Mouse (Mus musculus) midbrain, postnatal 0 days (tissue): Measurements from ENCODE around the gene Supt3. TPM values are rescaled to one million over a fixed set of nuclear protein-coding genes. Genes with fewer than 3 reads are reported as not detected.

Experiments used
- ATAC-seq: fragments of 200-750 bp; cut with Nextera tagmentation; 2 replicates; pipeline ENCODE4 v1.8.0; 2017; ENCODE audit warnings: moderate number of reproducible peaks, mild to moderate bottlenecking, moderate TSS enrichment, moderate library complexity; ENCODE audit not compliant: low FRiP score
- DNase-seq: peaks from one replicate; pipeline ENCODE4 v3.0.0-alpha.2; 2015; ENCODE audit warnings: low spot score
- H3K27ac ChIP-seq: fragments of 300-500 bp; sonication (generic); 2 replicates; pipeline ENCODE4 v1.5.1; 2014; ENCODE audit warnings: low read depth, mild to moderate bottlenecking, low read length, mixed read lengths
- H3K27me3 ChIP-seq: fragments of 300-500 bp; sonication (generic); 2 replicates; pipeline ENCODE4 v1.6.1; 2014; ENCODE audit warnings: low read length, control low read depth, mixed read lengths; ENCODE audit not compliant: insufficient read depth
- H3K36me3 ChIP-seq: fragments of 300-500 bp; sonication (generic); 2 replicates; pipeline ENCODE4 v1.6.1; 2014; ENCODE audit warnings: low read length, control low read depth, mixed read lengths; ENCODE audit not compliant: insufficient read depth
- H3K4me1 ChIP-seq: fragments of 300-500 bp; sonication (generic); 2 replicates; pipeline ENCODE4 v1.6.1; 2014; ENCODE audit warnings: mild to moderate bottlenecking, control low read depth, antibody characterized with exemption, low read length, mixed read lengths; ENCODE audit not compliant: insufficient read depth
- H3K4me2 ChIP-seq: fragments of 300-500 bp; sonication (generic); 2 replicates; pipeline ENCODE4 v1.6.1; 2014; ENCODE audit warnings: low read depth, mild to moderate bottlenecking, low read length, mixed read lengths; ENCODE audit not compliant: poor library complexity, severe bottlenecking
- H3K4me3 ChIP-seq: fragments of 300-500 bp; sonication (generic); 2 replicates; pipeline ENCODE4 v1.5.1; 2014; ENCODE audit warnings: low read depth, mild to moderate bottlenecking, low read length, moderate library complexity
- H3K9ac ChIP-seq: fragments of 300-500 bp; sonication (generic); replicated peaks from 2 replicates; pipeline ENCODE4 v1.6.1; 2014; ENCODE audit warnings: mild to moderate bottlenecking, low read length, moderate library complexity, mixed read lengths; ENCODE audit not compliant: poor library complexity, severe bottlenecking
- H3K9me3 ChIP-seq: fragments of 300-500 bp; sonication (generic); 2 replicates; pipeline ENCODE4 v1.6.1; 2016; ENCODE audit warnings: low read length, control low read depth
- CTCF ChIP-seq: IDR thresholded peaks from 2 replicates; pipeline ENCODE4 v1.5.1; 2016; ENCODE audit warnings: antibody characterized with exemption, mild to moderate bottlenecking
- WGBS: fragments of 180-500 bp; shearing (Covaris S2); extraction: QIAGEN DNeasy Blood & Tissue Kit; methylation state at CpG from one replicate; pipeline ENCODE4 v1.1.7; 2014; 5-methylcytosine and 5-hydroxymethylcytosine counted together
- polyA plus RNA-seq: library from polyadenylated mRNA; unstranded; fragments of >200 nt; fragmentation: Nextera tagmentation; extraction: Ambion mirVana; gene quantifications from 2 replicates; pipeline ENCODE4 v1.2.1, GENCODE M21; 2015
- total RNA-seq: library from RNA; depleted of rRNA; stranded (reverse); fragments of >200 nt; gene quantifications from 2 replicates; pipeline ENCODE4 v1.2.3, GENCODE M21; 2014

Supt3 gene
- total and polyA plus RNA-seq, 2 experiments from 2014 or later, result 5.7 to 23.3 TPM

- TF ChIP-seq CTCF, result no peak
- Histone ChIP-seq H3K9me3 (no peaks in the 10 kb centered on the region), H3K4me3 (no peak overlapping the region), H3K27me3 (no peaks in the 10 kb centered on the region), H3K4me1 (no peaks in the 10 kb centered on the region), H3K4me2 (no peak overlapping the region), H3K9ac (no peak overlapping the region), H3K27ac (no peak overlapping the region), H3K36me3 (no peaks in the 10 kb centered on the region)
- 99% methylated on average over 2 of the region's 2 CpGs for WGBS
- ATAC-seq (no peak), DNase-seq (no peak)
Measured at GRCm38 (mm10) chr17:44977690-44978089, 200.7 kb downstream of the Supt3 start.

GRCm38 (mm10) chr17:44987964-44988363, 211.0 kb downstream of the Supt3 start:
- Histone ChIP-seq H3K9ac (no peak overlapping the region), H3K4me2 (no peak overlapping the region), H3K4me3 (no peak overlapping the region), H3K4me1 (no peaks in the 10 kb centered on the region), H3K27ac (no peak overlapping the region), H3K9me3 (no peaks in the 10 kb centered on the region), H3K27me3 (no peaks in the 10 kb centered on the region), H3K36me3 (no peaks in the 10 kb centered on the region)
- DNase-seq (no peak), ATAC-seq (no peak)
- TF ChIP-seq CTCF, result no peak
- 90% methylated on average over 2 of the region's 2 CpGs for WGBS

GRCm38 (mm10) chr17:45003311-45003710, 226.4 kb downstream of the Supt3 start:
- Histone ChIP-seq H3K36me3 (no peaks in the 10 kb centered on the region), H3K9ac (no peak overlapping the region), H3K27ac (no peak overlapping the region), H3K4me3 (no peak overlapping the region), H3K9me3 (no peaks in the 10 kb centered on the region), H3K27me3 (no peaks in the 10 kb centered on the region), H3K4me1 (no peaks in the 10 kb centered on the region), H3K4me2 (no peak overlapping the region)
- DNase-seq (no peak), ATAC-seq (no peak)
- WGBS, result 78% methylated on average over 4 of the region's 4 CpGs
- TF ChIP-seq CTCF, result no peak

GRCm38 (mm10) chr17:45004477-45005170, 227.7 kb downstream of the Supt3 start:
- WGBS, result 85% methylated on average over 13 of the region's 13 CpGs

GRCm38 (mm10) chr17:45007461-45007860, 230.5 kb downstream of the Supt3 start:
- no peaks in the 10 kb centered on the region for H3K36me3 ChIP-seq
- WGBS, result 81% methylated on average over 1 of the region's 1 CpGs
- no peaks in the 10 kb centered on the region for H3K27me3 ChIP-seq
- H3K9me3 ChIP-seq, result no peaks in the 10 kb centered on the region
- no peak overlapping the region for H3K4me3 ChIP-seq
- no peak overlapping the region for H3K4me2 ChIP-seq
- no peak for ATAC-seq
- TF ChIP-seq CTCF, result no peak
- DNase-seq, result no peak
- H3K9ac ChIP-seq, result no peak overlapping the region
- H3K4me1 ChIP-seq, result no peaks in the 10 kb centered on the region
- no peak overlapping the region for H3K27ac ChIP-seq

More at GRCm38 (mm10) chr17:45004477-45005170, 227.7 kb downstream of the Supt3 start:
- no peak for DNase-seq
- H3K4me1 ChIP-seq, result no peaks in the 10 kb centered on the region
- no peaks in the 10 kb centered on the region for H3K36me3 ChIP-seq
- no peak overlapping the region for H3K9ac ChIP-seq
- no peaks in the 10 kb centered on the region for H3K27me3 ChIP-seq
- no peak for TF ChIP-seq CTCF
- no peak overlapping the region for H3K4me2 ChIP-seq
- no peak overlapping the region for H3K27ac ChIP-seq
- no peak for ATAC-seq
- H3K4me3 ChIP-seq, result no peak overlapping the region
- no peaks in the 10 kb centered on the region for H3K9me3 ChIP-seq

- Histone ChIP-seq H3K27me3 (no peaks in the 10 kb centered on the region), H3K4me3 (no peak overlapping the region), H3K36me3 (no peaks in the 10 kb centered on the region), H3K4me1 (no peaks in the 10 kb centered on the region), H3K9me3 (no peaks in the 10 kb centered on the region), H3K27ac (no peak overlapping the region), H3K4me2 (no peak overlapping the region), H3K9ac (no peak overlapping the region)
- 69% methylated on average over 4 of the region's 4 CpGs for WGBS
- no peak for DNase-seq
- no peak for ATAC-seq
- no peak for TF ChIP-seq CTCF
Measured at GRCm38 (mm10) chr17:45008663-45009062, 231.7 kb downstream of the Supt3 start.
